Mouse (Mus musculus) CH12.LX (cell line): ENCODE measurements at regions not wholly inside any gene's neighbourhood (a gene's known extent, or its start where the extent isn't known, plus 50 kb on each side); places are given as distances from the start of the nearest gene placed in this dataset.

ENCODE experiments used
- DNase-seq: peaks from one replicate; pipeline ENCODE4 v3.0.0-alpha.2; 2013; ENCODE audit errors: extremely low read depth
- H3K27ac ChIP-seq: 2 replicates; pipeline ENCODE4 v1.5.1; 2012; ENCODE audit warnings: low read depth, mild to moderate bottlenecking, control low read depth, moderate library complexity; ENCODE audit not compliant: insufficient read depth
- H3K27me3 ChIP-seq: replicated peaks from 2 replicates; pipeline ENCODE3; 2012; ENCODE audit warnings: inconsistent platforms
- H3K36me3 ChIP-seq, 2 experiments: replicated peaks in 1 of 2; 2 replicates each; pipeline versions ENCODE3 to v1.6.1; 2012; ENCODE audit warnings: inconsistent platforms in 1 of 2, low read length in 1 of 2, mild to moderate bottlenecking in 1 of 2, mixed read lengths in 1 of 2, moderate library complexity in 1 of 2; ENCODE audit not compliant: control insufficient read depth in 1 of 2, insufficient read depth in 1 of 2
- H3K4me1 ChIP-seq, 2 experiments: 2 replicates each; pipeline ENCODE4 v1.6.1; 2012; ENCODE audit warnings: inconsistent platforms in 1 of 2, moderate library complexity in 1 of 2; ENCODE audit not compliant: insufficient read depth in 2 of 2, control insufficient read depth in 1 of 2
- H3K4me2 ChIP-seq: 2 replicates; pipeline ENCODE4 v1.6.1; 2012; ENCODE audit warnings: low read depth, mild to moderate bottlenecking, control low read depth; ENCODE audit not compliant: poor library complexity, insufficient read depth, severe bottlenecking
- H3K4me3 ChIP-seq, 3 experiments: fragments of 150-350 bp in 1 of 3; sonication (generic) in 1 of 3; replicated peaks in 1 of 3; 2 replicates each; pipeline versions ENCODE3 to v1.5.1; 2011 to 2012; ENCODE audit warnings: low read depth in 2 of 3, low read length in 2 of 3, mild to moderate bottlenecking in 2 of 3, moderate library complexity in 2 of 3, control low read depth in 1 of 3, improper control_type of control experiment in 1 of 3, inconsistent platforms in 1 of 3, mixed read lengths in 1 of 3; ENCODE audit not compliant: poor library complexity in 1 of 3
- H3K79me2 ChIP-seq: replicated peaks from 2 replicates; pipeline ENCODE4 v1.6.1; 2012; ENCODE audit warnings: mild to moderate bottlenecking, moderate library complexity; ENCODE audit not compliant: control insufficient read depth, poor library complexity, insufficient read depth, severe bottlenecking; ENCODE audit errors: extremely low read depth
- H3K9ac ChIP-seq: 2 replicates; pipeline ENCODE4 v1.6.1; 2012; ENCODE audit warnings: low read depth, mild to moderate bottlenecking, control low read depth, moderate library complexity; ENCODE audit not compliant: insufficient read depth
- H3K9me3 ChIP-seq: replicated peaks from 2 replicates; pipeline ENCODE3; 2012; ENCODE audit warnings: low read length, inconsistent platforms, mixed read lengths
- CHD1 ChIP-seq: IDR thresholded peaks from 2 replicates; pipeline ENCODE4 v1.6.1; 2012; ENCODE audit warnings: low read depth, low read length, improper control_type of control experiment, inconsistent platforms
- ELF1 ChIP-seq: IDR thresholded peaks from 2 replicates; pipeline ENCODE4 v1.6.1; 2014; ENCODE audit warnings: low read depth, mild to moderate bottlenecking, inconsistent platforms, low read length, improper control_type of control experiment
- EP300 ChIP-seq: IDR thresholded peaks from 2 replicates; pipeline ENCODE4 v1.6.1; 2011; ENCODE audit warnings: low read length, improper control_type of control experiment
- ETS1 ChIP-seq: conservative IDR thresholded peaks from 2 replicates; pipeline ENCODE4 v1.6.1; 2012; ENCODE audit warnings: low read depth, mild to moderate bottlenecking, inconsistent platforms, low read length, improper control_type of control experiment, moderate library complexity
- IRF4 ChIP-seq: IDR thresholded peaks from 2 replicates; pipeline ENCODE4 v1.6.1; 2014; ENCODE audit warnings: low read depth, mild to moderate bottlenecking, inconsistent platforms, low read length, improper control_type of control experiment
- JUN ChIP-seq: IDR thresholded peaks from 2 replicates; pipeline ENCODE4 v1.6.1; 2011; ENCODE audit warnings: low read depth, mild to moderate bottlenecking, low read length, improper control_type of control experiment, moderate library complexity; ENCODE audit not compliant: insufficient read depth
- JUND ChIP-seq: conservative IDR thresholded peaks from 2 replicates; pipeline ENCODE4 v1.6.1; 2011; ENCODE audit warnings: low read depth, low read length, improper control_type of control experiment
- MAZ ChIP-seq: IDR thresholded peaks from 2 replicates; pipeline ENCODE4 v1.6.1; 2012; ENCODE audit warnings: low read depth, mild to moderate bottlenecking, inconsistent platforms, low read length, improper control_type of control experiment, moderate library complexity
- NRF1 ChIP-seq: IDR thresholded peaks from 2 replicates; pipeline ENCODE4 v1.6.1; 2014; ENCODE audit warnings: low read depth, mild to moderate bottlenecking, inconsistent platforms, low read length, improper control_type of control experiment, moderate library complexity
- POLR2AphosphoS2 ChIP-seq: IDR thresholded peaks from 2 replicates; pipeline ENCODE4 v1.6.1; 2011; ENCODE audit warnings: low read depth, low read length, improper control_type of control experiment
- RAD21 ChIP-seq: IDR thresholded peaks from 2 replicates; pipeline ENCODE4 v1.6.1; 2011; ENCODE audit warnings: low read depth, mild to moderate bottlenecking, low read length, improper control_type of control experiment, moderate library complexity
- RCOR1 ChIP-seq: conservative IDR thresholded peaks from 2 replicates; pipeline ENCODE4 v1.6.1; 2012; ENCODE audit warnings: low read depth, mild to moderate bottlenecking, inconsistent platforms, low read length, improper control_type of control experiment
- SMC3 ChIP-seq: IDR thresholded peaks from 2 replicates; pipeline ENCODE4 v1.6.1; 2011; ENCODE audit warnings: low read depth, low read length, improper control_type of control experiment
- TBP ChIP-seq: conservative IDR thresholded peaks from 2 replicates; pipeline ENCODE4 v1.6.1; 2011; ENCODE audit warnings: low read depth, low read length, improper control_type of control experiment
- UBTF ChIP-seq: IDR thresholded peaks from 2 replicates; pipeline ENCODE4 v1.6.1; 2012; ENCODE audit warnings: low read depth, mild to moderate bottlenecking, inconsistent platforms, low read length, improper control_type of control experiment, moderate library complexity
- USF1 ChIP-seq: IDR thresholded peaks from 2 replicates; pipeline ENCODE4 v1.6.1; 2014; ENCODE audit warnings: low read depth, mild to moderate bottlenecking, inconsistent platforms, low read length, improper control_type of control experiment
- USF2 ChIP-seq: conservative IDR thresholded peaks from 2 replicates; pipeline ENCODE4 v1.6.1; 2011; ENCODE audit warnings: low read depth, low read length, improper control_type of control experiment
- ZKSCAN1 ChIP-seq: IDR thresholded peaks from 2 replicates; pipeline ENCODE4 v1.6.1; 2012; ENCODE audit warnings: low read depth, inconsistent platforms, low read length, improper control_type of control experiment, borderline replicate concordance
- dilution Hi-C: fragments of 300-500 bp; cut with MboI; formaldehyde crosslinking; loops from 2 replicates; pipeline ENCODE4 v1.14.3; 2020; ENCODE audit warnings: low sequenced_read_pairs; ENCODE audit not compliant: extremely low pct_unique_long_range_greater_than_20kb, extremely low pct_ligation_motif_present
- in situ Hi-C: fragments of 300-500 bp; cut with MboI; formaldehyde crosslinking; loops from 3 replicates; pipeline ENCODE4 v1.14.3; 2019; ENCODE audit warnings: low sequenced_read_pairs, low pct_ligation_motif_present, low pct_unique_long_range_greater_than_20kb, mixed read lengths

DNA sequence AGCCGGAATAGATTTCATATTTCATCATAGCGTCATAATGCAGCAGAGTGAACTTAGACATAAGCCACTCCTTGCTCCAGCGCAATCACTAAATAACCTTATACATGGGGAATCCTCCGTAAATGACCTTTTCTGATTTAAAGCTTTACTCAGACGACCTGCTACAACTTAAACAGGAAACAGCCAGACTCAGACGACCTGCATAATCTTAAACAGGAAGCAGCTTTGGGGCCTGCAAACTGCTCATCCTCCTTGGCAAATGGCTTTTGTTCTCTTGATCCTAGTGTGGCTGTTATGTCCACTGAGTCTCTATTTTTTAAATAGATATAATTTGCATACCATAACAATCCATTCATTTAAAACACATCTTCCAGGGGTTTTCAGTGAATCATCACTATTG is 76.9 kb upstream of the Magi3 start:
- Histone ChIP-seq H3K4me2 (no peak overlapping the region), H3K27me3 (no peaks in the 10 kb centered on the region), H3K36me3 (no peaks in the 10 kb centered on the region), H3K4me1 (peaks cover 3 to 5% of the 10 kb centered on the region in 2 experiments; a peak in 2 of 4 replicates), H3K9me3 (no peaks in the 10 kb centered on the region), H3K79me2 (no peaks in the 10 kb centered on the region), H3K27ac (no peak overlapping the region), H3K4me3 (no peak overlapping the region), H3K9ac (no peak overlapping the region)
- dilution Hi-C loops (no loop called here), in situ Hi-C loops (no loop called here)
- no peak for DNase-seq
- TF ChIP-seq USF1 (no peak), JUND (no peak), ETS1 (no peak), POLR2AphosphoS2 (no peak), RAD21 (no peak), CHD1 (no peak), ZKSCAN1 (no peak), EP300 (no peak), NRF1 (no peak), USF2 (no peak), MAZ (no peak), TBP (no peak), SMC3 (no peak), IRF4 (no peak), ELF1 (no peak), RCOR1 (no peak)

- TF ChIP-seq JUN (no peak), UBTF (no peak)
- H3K4me2 ChIP-seq = no peak overlapping the region
- DNase-seq = no peak
Measured at GRCm38 (mm10) chr3:104295856-104296255, 75.7 kb upstream of the Magi3 start.

More at GRCm38 (mm10) chr3:104295856-104296255, 75.7 kb upstream of the Magi3 start:
- Histone ChIP-seq H3K4me1 (peaks cover 3 to 5% of the 10 kb centered on the region in 2 experiments; a peak in 2 of 4 replicates), H3K9me3 (no peaks in the 10 kb centered on the region), H3K27me3 (no peaks in the 10 kb centered on the region), H3K79me2 (no peaks in the 10 kb centered on the region), H3K27ac (no peak overlapping the region), H3K9ac (no peak overlapping the region), H3K36me3 (no peaks in the 10 kb centered on the region), H3K4me3 (no peak overlapping the region)
- in situ Hi-C loops = no loop called here
- dilution Hi-C loops = no loop called here
